Mouse (Mus musculus): Measurements from ENCODE around the gene Pir.

Gene Pir

GRCm38 (mm10) chrX:164338591-164338990 lies 69.4 kb downstream of the Pir start:
- DNase-seq (ENCODE audit: low read depth, low spot score), result no peak

- no peak for DNase-seq (ENCODE audit: low read depth, low spot score)
Measured at GRCm38 (mm10) chrX:164345359-164345938, 76.3 kb downstream of the Pir start.

- no peak for DNase-seq (ENCODE audit: low read depth, low spot score)
Measured at GRCm38 (mm10) chrX:164348937-164349336, 79.8 kb downstream of the Pir start.

- DNase-seq (ENCODE audit: low read depth, low spot score), result no peak
Measured at GRCm38 (mm10) chrX:164365153-164365865, 96.1 kb downstream of the Pir start.

- no peak for DNase-seq (ENCODE audit: low read depth, low spot score)
Measured at GRCm38 (mm10) chrX:164370576-164370975, 101.4 kb downstream of the Pir start.

GRCm38 (mm10) chrX:164373081-164373480 lies 103.9 kb downstream of the Pir start, which contains the start of gene Vegfd:
TSS of gene Vegfd (plus strand) at chrX:164373378.
- peak; percentile 30 for DNase-seq (ENCODE audit: low read depth, low spot score)

GRCm38 (mm10) chrX:164374586-164374985 lies 105.4 kb downstream of the Pir start:
- DNase-seq (ENCODE audit: low read depth, low spot score), result no peak

GRCm38 (mm10) chrX:164379721-164380120 lies 110.5 kb downstream of the Pir start:
- no peak for DNase-seq (ENCODE audit: low read depth, low spot score)

GRCm38 (mm10) chrX:164381618-164382408 lies 112.6 kb downstream of the Pir start:
- peak; percentile 81 for DNase-seq (ENCODE audit: low read depth, low spot score)

- DNase-seq (ENCODE audit: low read depth, low spot score), result no peak
Measured at GRCm38 (mm10) chrX:164394091-164394490, 124.9 kb downstream of the Pir start.

- DNase-seq (ENCODE audit: low read depth, low spot score), result peak; percentile 23
Measured at GRCm38 (mm10) chrX:164398456-164398855, 129.3 kb downstream of the Pir start.

- DNase-seq (ENCODE audit: low read depth, low spot score), result no peak
Measured at GRCm38 (mm10) chrX:164405080-164405649, 136.0 kb downstream of the Pir start.

GRCm38 (mm10) chrX:164406133-164407022 lies 137.2 kb downstream of the Pir start:
- DNase-seq (ENCODE audit: low read depth, low spot score), result no peak

- no peak for DNase-seq (ENCODE audit: low read depth, low spot score)
Measured at GRCm38 (mm10) chrX:164408301-164408927, 139.2 kb downstream of the Pir start.

- DNase-seq (ENCODE audit: low read depth, low spot score), result no peak
Measured at GRCm38 (mm10) chrX:164410562-164410961, 141.4 kb downstream of the Pir start.

GRCm38 (mm10) chrX:164416803-164417202 lies 147.6 kb downstream of the Pir start:
- no peak for DNase-seq (ENCODE audit: low read depth, low spot score)

GRCm38 (mm10) chrX:164418008-164418407 lies 148.8 kb downstream of the Pir start:
- DNase-seq (ENCODE audit: low read depth, low spot score), result no peak

- DNase-seq (ENCODE audit: low read depth, low spot score), result peak; percentile 94
Measured at GRCm38 (mm10) chrX:164419471-164419939, 150.3 kb downstream of the Pir start, which contains the start of gene Piga. TSS of gene Piga (plus strand) at chrX:164419787.

GRCm38 (mm10) chrX:164419955-164420354 lies 150.8 kb downstream of the Pir start:
- DNase-seq (ENCODE audit: low read depth, low spot score), result no peak

- no peak for DNase-seq (ENCODE audit: low read depth, low spot score)
Measured at GRCm38 (mm10) chrX:164420518-164420917, 151.3 kb downstream of the Pir start.

Data from mesoderm, embryonic 11.5 days (tissue).